Mouse (Mus musculus): ENCODE data around the gene Syce3. TPM values are rescaled to one million over a fixed set of nuclear protein-coding genes. Genes with fewer than 3 reads are reported as not detected.
"Not testable (repeated sequence)": the region's sequence is repeated elsewhere in the genome, so short reads cannot be mapped to it uniquely, and the experiment has no call there.

Gene Syce3
- not detected in 2 replicates for polyA plus RNA-seq (2015; fragmentation: Nextera tagmentation; extraction: Ambion mirVana)

- DNase-seq (ENCODE audit: low spot score), result no peak
Measured at GRCm38 (mm10) chr15:89410118-89410517, at the start of gene Syce3. Gene Syce3 (minus strand): TSS chr15:89410503.

GRCm38 (mm10) chr15:89459821-89460220 lies 49.5 kb upstream of the Syce3 start:
- no peak for DNase-seq (ENCODE audit: low spot score)

- peak; percentile 13 for DNase-seq (ENCODE audit: low spot score)
Measured at GRCm38 (mm10) chr15:89458942-89459341, 48.6 kb upstream of the Syce3 start.

- no peak for DNase-seq (ENCODE audit: low spot score)
Measured at GRCm38 (mm10) chr15:89455642-89456041, 45.3 kb upstream of the Syce3 start.

- no peak for DNase-seq (ENCODE audit: low spot score)
Measured at GRCm38 (mm10) chr15:89454857-89455256, 44.6 kb upstream of the Syce3 start.

GRCm38 (mm10) chr15:89453865-89454478 lies 43.7 kb upstream of the Syce3 start, which contains the start of gene Mapk8ip2:
Gene Mapk8ip2 (plus strand): TSS chr15:89453913.
- DNase-seq (ENCODE audit: low spot score), result no peak

- DNase-seq (ENCODE audit: low spot score), result peak; percentile 66
Measured at GRCm38 (mm10) chr15:89452906-89453864, 42.9 kb upstream of the Syce3 start.

GRCm38 (mm10) chr15:89442486-89443070 lies 32.3 kb upstream of the Syce3 start:
- no peak for DNase-seq (ENCODE audit: low spot score)

- no peak for DNase-seq (ENCODE audit: low spot score)
Measured at GRCm38 (mm10) chr15:89435878-89436277, 25.6 kb upstream of the Syce3 start.

GRCm38 (mm10) chr15:89434136-89434535 lies 23.8 kb upstream of the Syce3 start:
- DNase-seq (ENCODE audit: low spot score), result no peak

GRCm38 (mm10) chr15:89432946-89433345 lies 22.6 kb upstream of the Syce3 start:
- DNase-seq (ENCODE audit: low spot score), result no peak

GRCm38 (mm10) chr15:89431806-89432205 lies 21.5 kb upstream of the Syce3 start:
- no peak for DNase-seq (ENCODE audit: low spot score)

GRCm38 (mm10) chr15:89431271-89431670 lies 21.0 kb upstream of the Syce3 start:
- DNase-seq (ENCODE audit: low spot score), result no peak

- not testable (repeated sequence) for DNase-seq (ENCODE audit: low spot score)
Measured at GRCm38 (mm10) chr15:89430771-89431170, 20.5 kb upstream of the Syce3 start.

- DNase-seq (ENCODE audit: low spot score), result no peak
Measured at GRCm38 (mm10) chr15:89430341-89430740, 20.0 kb upstream of the Syce3 start.

GRCm38 (mm10) chr15:89429352-89430221 lies 19.3 kb upstream of the Syce3 start, which contains the start of the genes C730034F03Rik, Gm44502 and Chkb:
Gene C730034F03Rik (plus strand): TSS chr15:89429589.
Gene Gm44502 (minus strand): TSS chr15:89429696.
Gene Chkb (minus strand): TSS chr15:89429908.
- DNase-seq (ENCODE audit: low spot score), result peak; percentile 93

GRCm38 (mm10) chr15:89428821-89429351 lies 18.6 kb upstream of the Syce3 start:
- no peak for DNase-seq (ENCODE audit: low spot score)

- no peak for DNase-seq (ENCODE audit: low spot score)
Measured at GRCm38 (mm10) chr15:89428136-89428790, 18.0 kb upstream of the Syce3 start.

- no peak for DNase-seq (ENCODE audit: low spot score)
Measured at GRCm38 (mm10) chr15:89426716-89427115, 16.4 kb upstream of the Syce3 start.

- no peak for DNase-seq (ENCODE audit: low spot score)
Measured at GRCm38 (mm10) chr15:89425711-89426121, 15.4 kb upstream of the Syce3 start, which contains the start of gene Cpt1b. Gene Cpt1b (minus strand): TSS chr15:89425863.
